Mouse (Mus musculus): ENCODE results near the gene Mlxip. TPM values are rescaled to one million over a fixed set of nuclear protein-coding genes. Genes with fewer than 3 reads are reported as not detected.

The Mlxip gene
- polyA plus RNA-seq, 1 experiment from 2014 or later: 14.2 TPM

DNA sequence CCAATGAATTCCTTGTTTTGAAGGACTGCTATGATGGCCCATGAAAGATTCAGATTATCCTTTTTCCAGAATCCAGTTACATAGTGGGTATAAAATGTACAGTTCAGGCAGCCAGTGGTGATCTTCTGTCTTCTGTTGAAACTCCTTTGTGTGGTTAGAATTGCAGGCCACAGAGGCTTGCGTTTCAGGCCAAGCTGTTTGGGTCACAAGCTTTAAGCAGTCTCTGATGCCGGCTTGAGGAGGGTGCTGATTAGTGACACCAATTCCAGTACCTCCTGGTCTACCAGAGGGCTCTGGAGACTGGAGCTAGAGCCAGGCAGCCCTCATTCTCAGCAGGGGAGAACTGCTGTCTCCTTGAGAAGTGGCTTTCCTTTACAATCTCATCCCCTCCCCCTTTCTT, 12.4 kb downstream of the Mlxip start:
- Histone ChIP-seq H3K27me3 (replicated peaks) (no peaks in the 10 kb centered on the region), H3K4me2 (no peak overlapping the region), H3K4me1 (replicated peaks) (peaks cover 17% of the 10 kb centered on the region), H3K27ac (ENCODE audit: poor library complexity, severe bottlenecking) (no peak overlapping the region), H3K9ac (no peak overlapping the region; the same call in 1 of the 2 replicates), H3K36me3 (peaks cover 9% of the 10 kb centered on the region; the same call in 1 of the 2 replicates), H3K9me3 (replicated peaks) (no peaks in the 10 kb centered on the region), H3K4me3 (no peak overlapping the region)
- no peak for ATAC-seq (ENCODE audit: insufficient number of reproducible peaks, low FRiP score)
- 33% methylated on average over 2 of the region's 2 CpGs for WGBS

DNA sequence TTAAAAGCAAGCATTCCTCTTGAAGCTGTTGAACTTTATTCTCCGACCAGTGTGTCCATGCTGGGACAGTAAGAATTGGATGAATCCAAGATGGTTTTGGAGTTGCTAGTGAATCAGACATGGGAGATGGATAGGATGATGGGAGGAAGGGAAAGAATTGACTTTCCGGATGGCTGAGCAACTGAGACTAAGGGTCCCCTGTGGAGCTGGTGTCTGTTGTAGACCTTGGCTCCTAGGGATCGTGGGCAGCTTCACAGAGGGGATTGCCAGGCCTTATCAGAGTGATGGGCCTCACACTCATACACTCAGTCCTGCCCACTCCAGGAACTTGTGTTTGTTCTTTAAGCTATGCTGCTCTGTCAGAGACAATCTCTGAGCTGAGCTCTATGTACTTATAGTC, 13.6 kb downstream of the Mlxip start:
- Histone ChIP-seq H3K27me3 (replicated peaks) (no peaks in the 10 kb centered on the region), H3K9ac (no peak overlapping the region), H3K9me3 (replicated peaks) (no peaks in the 10 kb centered on the region), H3K4me1 (replicated peaks) (peaks cover 18% of the 10 kb centered on the region), H3K36me3 (peaks cover 9% of the 10 kb centered on the region; the same call in 1 of the 2 replicates), H3K27ac (ENCODE audit: poor library complexity, severe bottlenecking) (no peak overlapping the region), H3K4me3 (no peak overlapping the region), H3K4me2 (no peak overlapping the region)
- WGBS: 45% methylated on average over 3 of the region's 3 CpGs
- no peak for ATAC-seq (ENCODE audit: insufficient number of reproducible peaks, low FRiP score)

DNA sequence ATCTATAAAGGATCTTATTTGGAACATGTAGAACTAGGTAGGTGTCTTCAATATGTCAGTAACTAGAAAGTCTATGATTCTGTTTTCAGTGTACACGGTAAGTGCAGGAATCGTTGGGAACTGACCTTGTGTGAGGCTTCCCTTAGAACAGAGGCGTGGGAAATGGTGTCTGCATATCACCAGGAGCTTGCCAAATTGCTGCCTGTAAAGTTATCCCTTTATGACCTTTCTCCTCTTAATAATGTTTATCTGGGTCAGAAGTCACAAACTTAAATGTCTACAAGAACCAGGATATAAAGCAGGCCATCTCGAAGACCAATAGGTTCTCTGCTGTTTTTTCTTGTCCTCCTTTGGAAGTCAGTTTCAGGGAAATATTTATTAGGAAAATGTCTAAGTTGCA, 17.6 kb downstream of the Mlxip start:
- peaks cover 37% of the 10 kb centered on the region for H3K4me1 ChIP-seq (replicated peaks)
- no peaks in the 10 kb centered on the region for H3K9me3 ChIP-seq (replicated peaks)
- no peak overlapping the region for H3K27ac ChIP-seq (ENCODE audit: poor library complexity, severe bottlenecking)
- H3K4me3 ChIP-seq: no peak overlapping the region
- peaks cover 9% of the 10 kb centered on the region; the same call in 1 of the 2 replicates for H3K36me3 ChIP-seq
- no peaks in the 10 kb centered on the region for H3K27me3 ChIP-seq (replicated peaks)
- WGBS: 77% methylated on average over 4 of the region's 4 CpGs
- no peak overlapping the region for H3K4me2 ChIP-seq
- ATAC-seq (ENCODE audit: insufficient number of reproducible peaks, low FRiP score): no peak
- no peak overlapping the region for H3K9ac ChIP-seq

DNA sequence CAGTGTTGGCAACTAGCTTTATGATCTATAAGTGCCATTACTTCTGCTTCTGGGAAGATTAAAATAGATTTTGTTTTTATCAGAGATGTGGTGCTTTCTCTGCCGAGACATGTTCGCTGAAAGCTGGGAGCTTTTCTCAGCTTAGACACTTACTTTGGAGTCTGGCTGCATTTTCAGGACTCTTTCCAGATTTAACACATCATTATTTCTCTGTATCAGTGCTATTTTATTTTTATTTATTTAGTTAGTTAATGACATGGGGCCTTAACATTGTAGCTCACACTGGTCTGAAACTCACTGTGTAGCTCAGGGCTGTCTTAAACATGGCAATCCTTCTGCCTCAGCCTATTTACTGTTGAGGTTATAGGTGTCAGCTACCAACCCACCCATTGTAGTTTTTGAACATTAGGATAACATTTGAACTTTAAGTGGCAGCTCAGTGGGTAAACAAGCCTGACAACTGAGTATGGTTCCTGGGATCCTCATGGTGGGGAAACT, 19.3 kb downstream of the Mlxip start:
- Histone ChIP-seq H3K4me3 (no peak overlapping the region), H3K4me2 (no peak overlapping the region), H3K9me3 (replicated peaks) (no peaks in the 10 kb centered on the region), H3K4me1 (replicated peaks) (peaks cover 30% of the 10 kb centered on the region), H3K36me3 (peaks cover 9% of the 10 kb centered on the region; the same call in 1 of the 2 replicates), H3K27ac (ENCODE audit: poor library complexity, severe bottlenecking) (no peak overlapping the region), H3K9ac (no peak overlapping the region), H3K27me3 (replicated peaks) (no peaks in the 10 kb centered on the region)
- no peak for ATAC-seq (ENCODE audit: insufficient number of reproducible peaks, low FRiP score)
- WGBS: 55% methylated on average over 2 of the region's 2 CpGs

DNA sequence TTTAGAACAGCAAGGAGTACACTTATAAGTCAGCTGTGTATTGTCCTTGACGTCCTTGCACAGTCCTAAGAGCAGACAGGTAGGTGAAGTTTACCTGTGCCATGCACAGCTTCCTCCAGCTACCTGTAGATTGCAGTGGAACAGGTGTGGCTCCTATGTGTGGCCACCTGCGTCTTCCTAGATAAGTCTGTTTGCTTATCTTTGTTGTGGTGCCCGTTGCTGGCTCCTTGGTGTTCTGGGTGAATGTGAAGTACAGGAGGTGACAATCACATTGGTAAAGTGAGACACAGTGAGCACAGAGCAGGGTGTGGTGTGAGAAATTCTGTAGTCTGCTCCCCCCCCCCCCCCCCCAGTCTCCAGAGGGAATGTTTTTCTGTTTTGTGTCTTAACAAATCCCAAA, 21.6 kb downstream of the Mlxip start:
- Histone ChIP-seq H3K36me3 (no peaks in the 10 kb centered on the region), H3K27ac (ENCODE audit: poor library complexity, severe bottlenecking) (no peak overlapping the region), H3K4me3 (no peak overlapping the region), H3K9ac (no peak overlapping the region), H3K4me1 (replicated peaks) (peaks cover 30% of the 10 kb centered on the region), H3K9me3 (replicated peaks) (no peaks in the 10 kb centered on the region), H3K4me2 (no peak overlapping the region), H3K27me3 (replicated peaks) (no peaks in the 10 kb centered on the region)
- WGBS: 60% methylated on average over 3 of the region's 3 CpGs
- no peak for ATAC-seq (ENCODE audit: insufficient number of reproducible peaks, low FRiP score)

DNA sequence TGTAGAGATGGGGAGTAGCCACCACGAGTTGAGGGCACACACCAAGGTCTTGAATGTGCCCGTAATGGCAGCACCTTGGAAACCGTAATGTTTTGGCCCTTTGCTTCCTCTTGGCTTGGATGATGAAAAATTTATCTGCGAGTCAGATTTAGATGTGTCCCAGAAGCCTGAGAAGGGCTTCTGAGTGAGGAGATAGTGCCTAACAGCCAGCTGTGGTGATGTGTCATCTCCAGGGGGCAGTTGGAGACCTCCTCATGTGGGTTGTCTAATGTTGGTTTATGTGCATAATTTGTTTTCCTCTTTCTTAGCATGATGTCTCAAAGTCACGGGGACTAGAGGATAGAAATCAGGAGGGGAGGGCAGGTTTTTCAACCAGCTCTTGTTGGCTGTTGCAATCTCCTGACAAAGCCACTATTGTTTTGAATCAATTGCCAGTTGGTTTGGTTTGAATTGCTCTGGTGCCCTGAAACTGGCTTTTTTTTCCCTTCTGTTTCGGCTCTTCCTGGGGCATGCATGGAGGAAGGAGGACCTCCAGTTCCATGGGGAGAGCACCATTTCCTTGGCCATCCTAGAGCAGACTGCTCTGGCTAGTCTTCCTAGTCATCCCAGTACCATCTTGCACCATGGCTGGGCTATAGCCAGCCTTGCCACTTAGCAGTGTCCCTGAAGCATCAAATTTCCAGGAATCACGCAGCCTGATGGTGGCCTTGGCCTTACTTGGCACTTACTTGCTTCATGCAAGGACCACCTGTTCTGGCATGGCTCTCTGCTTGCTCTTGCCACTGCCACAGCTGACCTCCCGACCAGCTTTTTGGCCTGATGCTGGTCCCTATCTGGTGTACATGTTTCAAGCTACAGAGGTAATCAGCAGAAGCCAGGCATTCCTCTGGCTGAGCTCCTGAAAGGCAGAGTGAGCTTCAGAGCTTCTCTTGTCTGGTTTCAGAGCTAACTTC, 22.2 kb downstream of the Mlxip start:
- Histone ChIP-seq H3K4me1 (replicated peaks) (peaks cover 34% of the 10 kb centered on the region), H3K27me3 (replicated peaks) (no peaks in the 10 kb centered on the region), H3K27ac (ENCODE audit: poor library complexity, severe bottlenecking) (no peak overlapping the region), H3K36me3 (no peaks in the 10 kb centered on the region), H3K9me3 (replicated peaks) (no peaks in the 10 kb centered on the region), H3K4me2 (no peak overlapping the region), H3K9ac (no peak overlapping the region), H3K4me3 (no peak overlapping the region)
- no peak for ATAC-seq (ENCODE audit: insufficient number of reproducible peaks, low FRiP score)
- WGBS: 70% methylated on average over 8 of the region's 8 CpGs

DNA sequence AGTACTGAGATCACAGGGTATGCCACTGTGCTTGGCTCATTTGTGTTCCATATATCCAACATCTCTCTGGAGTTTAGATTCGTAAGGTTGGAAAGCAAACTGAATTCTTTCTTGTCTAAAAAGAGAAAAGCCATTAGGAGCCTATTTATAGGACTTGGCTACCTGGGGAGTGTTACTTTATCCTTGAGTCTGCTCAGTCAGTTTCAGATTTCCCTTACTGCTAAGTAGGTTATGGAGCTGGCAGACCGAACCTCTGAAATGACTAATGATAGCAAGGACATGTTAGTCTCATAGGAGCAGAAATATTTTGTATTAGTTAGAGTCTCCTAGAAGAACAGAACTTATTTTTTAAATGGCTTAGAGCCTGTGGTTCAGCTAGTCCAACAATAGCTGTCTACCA, 29.3 kb downstream of the Mlxip start:
- Histone ChIP-seq H3K9me3 (replicated peaks) (peaks cover 6% of the 10 kb centered on the region), H3K4me1 (replicated peaks) (peaks cover 24% of the 10 kb centered on the region), H3K36me3 (peaks cover 5% of the 10 kb centered on the region), H3K4me3 (no peak overlapping the region), H3K9ac (no peak overlapping the region), H3K27ac (ENCODE audit: poor library complexity, severe bottlenecking) (0 out of 2 replicates have a peak overlapping the region, but pooled peaks have one; percentile 4), H3K4me2 (no peak overlapping the region), H3K27me3 (replicated peaks) (no peaks in the 10 kb centered on the region)
- WGBS: 48% methylated on average over 2 of the region's 2 CpGs
- no peak for ATAC-seq (ENCODE audit: insufficient number of reproducible peaks, low FRiP score)

DNA sequence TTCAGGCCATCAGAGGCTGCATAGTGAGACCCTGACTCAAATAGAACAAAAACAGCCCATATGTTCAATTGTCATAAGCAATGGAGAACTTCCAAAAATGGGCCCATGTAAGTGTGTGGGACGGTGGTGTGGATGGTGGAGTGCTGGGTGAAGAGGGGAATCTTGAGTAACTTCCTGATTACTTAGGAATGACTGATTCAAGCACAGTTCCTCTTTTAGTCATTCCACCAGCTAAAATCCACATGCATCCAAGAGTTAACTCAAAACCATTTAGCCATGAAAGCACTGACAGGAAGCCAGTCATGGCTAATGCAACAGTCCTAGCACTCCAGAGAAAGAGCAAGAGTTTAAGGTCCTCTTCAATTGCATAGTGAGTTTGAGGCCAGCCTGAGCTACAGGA, 33.0 kb downstream of the Mlxip start:
- ATAC-seq (ENCODE audit: insufficient number of reproducible peaks, low FRiP score): no peak
- WGBS: 88% methylated on average over 1 of the region's 1 CpGs
- H3K4me3 ChIP-seq: no peak overlapping the region
- no peak overlapping the region for H3K27ac ChIP-seq (ENCODE audit: poor library complexity, severe bottlenecking)
- H3K4me1 ChIP-seq (replicated peaks): peaks cover 35% of the 10 kb centered on the region
- no peak overlapping the region for H3K4me2 ChIP-seq
- no peaks in the 10 kb centered on the region for H3K27me3 ChIP-seq (replicated peaks)
- peaks cover 5% of the 10 kb centered on the region for H3K36me3 ChIP-seq
- H3K9me3 ChIP-seq (replicated peaks): peaks cover 6% of the 10 kb centered on the region
- no peak overlapping the region for H3K9ac ChIP-seq

DNA sequence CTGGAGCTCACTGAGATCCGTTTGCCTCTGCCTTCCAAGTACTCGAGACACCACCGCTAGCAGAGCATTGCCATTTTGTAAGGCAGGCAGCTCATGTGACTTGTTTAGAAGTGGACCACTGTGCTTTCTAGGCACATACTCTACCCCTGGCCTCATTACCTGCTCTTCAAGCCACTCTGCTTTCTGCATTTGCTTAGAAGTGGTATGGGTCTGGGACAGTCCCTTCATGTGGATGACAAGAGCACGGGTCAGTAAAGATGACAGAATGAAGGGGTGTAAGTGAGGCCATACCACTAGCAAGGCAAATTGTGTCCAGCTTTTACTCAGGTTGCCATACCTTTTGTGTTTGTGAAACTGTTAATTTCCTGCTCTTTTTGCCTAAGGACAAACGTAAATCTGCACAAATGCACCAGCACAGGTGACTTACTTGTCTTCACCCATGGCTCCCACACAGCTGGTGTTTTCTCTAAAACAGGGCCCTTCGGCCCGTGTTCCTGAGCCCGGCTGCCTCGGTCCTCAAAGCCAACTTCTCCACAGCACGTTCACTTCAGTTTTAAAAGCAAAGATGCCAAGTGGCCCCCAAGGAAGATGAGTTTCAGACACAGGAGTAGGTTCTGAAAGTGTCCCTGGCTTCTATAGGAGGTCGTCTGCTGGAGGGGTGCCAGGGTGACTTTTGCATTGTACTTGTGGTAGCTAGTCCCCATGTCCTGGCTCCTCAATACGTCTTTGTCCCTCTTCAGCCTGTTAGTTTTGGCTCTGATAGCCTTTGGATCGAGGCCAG, 37.1 kb downstream of the Mlxip start:
- no peaks in the 10 kb centered on the region for H3K27me3 ChIP-seq (replicated peaks)
- no peak overlapping the region for H3K4me2 ChIP-seq
- 68% methylated on average over 13 of the region's 13 CpGs for WGBS
- no peak overlapping the region for H3K9ac ChIP-seq
- peaks cover 32% of the 10 kb centered on the region for H3K4me1 ChIP-seq (replicated peaks)
- H3K9me3 ChIP-seq (replicated peaks): peaks cover 2% of the 10 kb centered on the region
- H3K4me3 ChIP-seq: no peak overlapping the region
- ATAC-seq (ENCODE audit: insufficient number of reproducible peaks, low FRiP score): peak; percentile 53; the same call in 1 of the 2 replicates
- peak overlapping the region; percentile 55; the same call in 1 of the 2 replicates for H3K27ac ChIP-seq (ENCODE audit: poor library complexity, severe bottlenecking)
- H3K36me3 ChIP-seq: peaks cover 1% of the 10 kb centered on the region

DNA sequence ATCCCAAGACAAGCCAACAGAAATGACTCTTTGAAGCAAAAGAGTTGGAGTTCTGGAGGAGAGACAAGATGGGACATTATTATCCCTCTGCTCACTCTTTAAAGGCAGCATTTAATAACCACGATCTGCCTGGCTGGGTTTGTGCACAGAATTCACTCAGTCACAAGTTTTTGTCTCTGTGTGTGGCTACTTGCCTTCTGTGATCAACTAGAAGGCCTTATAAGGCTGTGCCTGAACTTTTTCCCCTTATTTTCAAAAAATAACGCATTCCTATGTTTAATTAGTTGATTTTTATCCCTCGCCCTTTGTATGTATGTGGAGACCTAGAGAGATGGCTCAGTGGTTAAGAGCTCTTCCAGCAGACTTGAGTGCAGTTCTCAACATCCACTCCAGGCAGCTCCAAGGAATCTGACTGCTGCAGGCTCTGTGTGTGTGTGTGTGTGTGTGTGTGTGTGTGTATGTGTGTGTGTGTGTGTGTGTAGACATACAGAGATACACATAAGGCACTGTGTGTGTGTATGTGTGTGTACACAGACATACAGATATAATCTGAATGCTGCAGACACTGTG, 37.8 kb downstream of the Mlxip start:
- no peak for ATAC-seq (ENCODE audit: insufficient number of reproducible peaks, low FRiP score)
- WGBS: 72% methylated on average over 3 of the region's 3 CpGs
- H3K4me3 ChIP-seq: no peak overlapping the region
- peak overlapping the region; percentile 29 for H3K27ac ChIP-seq (ENCODE audit: poor library complexity, severe bottlenecking)
- H3K4me2 ChIP-seq: no peak overlapping the region
- H3K27me3 ChIP-seq (replicated peaks): no peaks in the 10 kb centered on the region
- no peaks in the 10 kb centered on the region for H3K9me3 ChIP-seq (replicated peaks)
- no peak overlapping the region for H3K9ac ChIP-seq
- peaks cover 32% of the 10 kb centered on the region for H3K4me1 ChIP-seq (replicated peaks)
- H3K36me3 ChIP-seq: no peaks in the 10 kb centered on the region

All from heart, embryonic 12.5 days (tissue).